Mouse (Mus musculus): ENCODE data around the gene Fcrlb.

The Fcrlb gene

GRCm38 (mm10) chr1:170907456-170908191 lies 5.1 kb downstream of the Fcrlb start:
- peak; percentile 8 for DNase-seq (ENCODE audit: low spot score)

- DNase-seq (ENCODE audit: low spot score) = no peak
Observed at GRCm38 (mm10) chr1:170907111-170907455, 5.7 kb downstream of the Fcrlb start.

DNA sequence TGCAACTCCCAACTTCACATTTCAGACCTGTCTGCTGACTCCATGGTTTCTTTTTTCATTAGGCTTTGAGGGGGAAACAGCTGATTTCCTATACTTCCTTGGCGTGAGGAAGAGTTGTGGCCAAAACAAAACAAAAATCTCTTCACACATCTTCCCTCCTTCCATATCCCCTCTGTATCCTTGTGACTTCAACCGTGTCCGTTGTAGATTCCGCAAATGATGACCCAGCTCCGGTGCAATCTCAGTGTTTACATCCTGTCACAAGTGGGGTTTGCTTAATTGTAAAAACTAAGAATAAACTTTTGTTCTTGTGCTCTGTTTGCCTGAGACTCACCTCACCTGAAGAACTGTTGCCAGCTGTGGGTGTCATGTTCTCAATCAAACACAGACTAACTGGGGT lies 9.3 kb downstream of the Fcrlb start:
- no peak for DNase-seq (ENCODE audit: low spot score)

DNA sequence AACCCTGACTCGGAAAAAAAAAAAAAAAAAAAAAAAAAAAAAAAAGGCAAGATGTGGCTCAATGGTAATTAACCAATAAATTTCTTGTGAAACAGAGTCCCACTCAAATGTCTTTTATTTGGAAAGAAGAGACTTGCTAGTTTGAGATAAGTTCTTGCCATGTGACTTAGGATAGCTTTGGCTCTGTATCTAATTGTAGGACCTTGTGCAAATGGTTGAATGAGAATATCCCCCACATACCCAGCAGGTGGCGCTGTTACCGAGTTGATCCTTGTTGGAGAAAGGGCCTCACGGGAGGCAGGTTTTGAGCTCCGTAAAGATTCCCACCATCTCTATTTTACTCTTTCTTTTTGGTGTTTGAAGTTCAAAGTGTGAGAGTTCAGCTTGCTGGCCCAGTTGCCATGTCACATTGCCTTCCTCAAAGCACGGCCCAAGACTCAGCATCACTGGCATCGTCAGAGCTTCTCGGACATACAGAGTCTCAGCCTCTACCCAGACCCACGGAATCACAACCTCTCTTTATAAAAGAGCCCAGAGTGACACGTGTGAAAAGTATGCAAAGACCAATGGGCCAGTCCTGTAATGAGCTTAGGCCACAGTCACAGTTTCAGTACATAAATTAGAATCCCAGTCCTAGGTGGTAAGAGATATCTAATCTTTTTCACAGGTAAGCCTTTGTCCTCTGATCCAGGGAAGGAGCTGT lies 11.1 kb downstream of the Fcrlb start:
- DNase-seq (ENCODE audit: low spot score) = peak; percentile 72

GRCm38 (mm10) chr1:170900799-170901467 lies 11.8 kb downstream of the Fcrlb start:
- peak; percentile 21 for DNase-seq (ENCODE audit: low spot score)

DNA sequence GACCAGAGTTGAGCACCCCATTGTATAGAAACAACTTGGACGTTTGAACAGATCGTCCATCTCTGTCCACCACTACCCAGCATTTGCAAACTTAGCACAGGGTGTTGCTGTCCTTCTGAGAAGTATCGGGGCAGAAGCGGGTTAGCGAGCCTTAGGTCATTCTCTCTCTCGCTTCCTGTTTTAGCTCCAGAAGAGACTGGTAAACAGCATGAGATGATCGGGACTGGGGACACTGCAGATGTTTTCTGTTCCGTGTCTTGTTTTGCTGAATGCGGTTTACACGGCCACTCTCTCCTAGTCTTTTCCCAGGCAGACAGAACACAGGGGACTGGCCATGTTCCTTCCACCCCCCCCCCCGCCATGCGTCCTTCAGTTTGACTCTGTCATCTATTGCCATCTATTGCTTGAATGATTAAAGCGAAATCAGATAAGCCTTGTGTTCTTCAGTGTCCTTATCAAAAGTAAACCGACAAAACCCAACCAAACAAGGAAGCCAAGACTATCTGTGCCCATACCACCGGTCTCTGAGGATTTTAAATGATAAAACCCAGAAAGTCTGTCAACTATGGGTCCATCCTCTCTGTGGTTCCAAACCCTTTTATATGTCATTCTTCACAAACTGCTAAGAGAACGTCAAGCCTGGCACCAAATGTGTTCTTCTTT lies 14.2 kb downstream of the Fcrlb start:
- DNase-seq (ENCODE audit: low spot score) = no peak

DNA sequence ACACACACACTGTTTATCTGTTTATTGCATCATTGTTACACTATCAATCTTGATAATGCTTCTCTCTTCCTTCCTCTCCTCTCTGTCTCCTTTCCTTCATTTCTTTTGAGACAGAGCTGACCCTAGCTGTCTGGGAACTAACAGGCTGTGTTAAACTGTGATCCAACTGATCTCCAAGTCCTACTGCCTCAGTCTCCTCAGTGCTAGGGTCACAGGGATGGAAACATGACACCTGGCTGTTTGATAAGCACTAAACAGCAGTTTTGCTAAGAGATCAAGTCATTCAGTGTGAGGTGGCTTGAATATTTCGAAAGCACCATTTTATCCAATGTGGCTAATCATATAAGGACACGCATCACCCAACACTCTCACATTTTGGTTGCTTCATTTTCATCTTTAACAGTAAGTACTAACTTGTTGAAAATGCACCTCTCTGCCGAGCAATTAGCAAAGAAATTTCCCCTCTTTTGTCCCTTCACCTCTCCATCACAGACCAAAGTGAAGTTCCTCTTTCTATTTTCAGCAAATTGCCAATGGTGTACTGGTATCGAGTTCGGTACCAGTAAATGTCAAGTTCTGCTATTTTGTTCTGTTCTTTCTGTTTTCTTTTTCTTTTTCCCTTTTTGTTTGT lies 16.0 kb downstream of the Fcrlb start:
- no peak for DNase-seq (ENCODE audit: low spot score)

GRCm38 (mm10) chr1:170894603-170895602 lies 17.8 kb downstream of the Fcrlb start:
- no peak for DNase-seq (ENCODE audit: low spot score)

- no peak for DNase-seq (ENCODE audit: low spot score)
Observed at GRCm38 (mm10) chr1:170892279-170892678, 20.5 kb downstream of the Fcrlb start.

DNA sequence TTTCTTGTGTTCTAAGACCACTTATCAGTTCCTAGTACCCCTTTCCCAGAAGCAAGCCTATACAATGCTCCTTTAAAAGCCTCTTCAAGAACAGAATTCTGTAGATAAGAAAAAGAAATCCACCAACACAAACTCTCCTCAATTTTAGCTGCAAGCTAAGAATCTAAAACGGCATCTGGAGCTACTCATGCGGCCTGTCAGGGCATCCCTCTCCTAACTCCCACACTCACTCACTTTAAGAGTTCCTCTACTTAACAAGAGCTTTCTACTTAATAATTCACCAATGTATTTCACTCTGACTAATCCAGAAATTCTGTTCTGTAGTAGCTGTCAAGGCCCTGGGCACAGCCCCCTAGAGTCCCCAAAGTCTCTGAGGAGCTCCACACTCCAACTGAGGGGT lies 21.1 kb downstream of the Fcrlb start:
- DNase-seq (ENCODE audit: low spot score) = no peak

DNA sequence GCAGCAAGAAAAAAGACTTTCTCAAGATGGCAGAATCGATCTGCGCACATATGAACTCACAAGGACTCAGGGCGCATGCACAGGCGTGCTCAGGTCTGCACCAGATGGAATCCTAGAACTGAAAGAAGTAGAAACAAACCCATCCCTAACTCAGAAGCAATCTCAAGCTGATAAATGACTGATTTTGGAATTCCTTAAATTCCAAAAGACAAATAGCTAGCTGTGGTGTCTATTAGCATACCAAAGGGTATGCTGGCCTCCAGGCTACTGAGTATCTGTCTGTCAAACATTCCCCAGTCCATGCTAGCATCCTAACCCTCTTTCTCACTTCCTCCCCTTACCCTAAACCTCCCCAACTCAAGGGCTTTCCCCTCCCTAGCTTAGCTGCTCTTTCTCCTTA lies 23.4 kb downstream of the Fcrlb start:
- DNase-seq (ENCODE audit: low spot score) = no peak

DNA sequence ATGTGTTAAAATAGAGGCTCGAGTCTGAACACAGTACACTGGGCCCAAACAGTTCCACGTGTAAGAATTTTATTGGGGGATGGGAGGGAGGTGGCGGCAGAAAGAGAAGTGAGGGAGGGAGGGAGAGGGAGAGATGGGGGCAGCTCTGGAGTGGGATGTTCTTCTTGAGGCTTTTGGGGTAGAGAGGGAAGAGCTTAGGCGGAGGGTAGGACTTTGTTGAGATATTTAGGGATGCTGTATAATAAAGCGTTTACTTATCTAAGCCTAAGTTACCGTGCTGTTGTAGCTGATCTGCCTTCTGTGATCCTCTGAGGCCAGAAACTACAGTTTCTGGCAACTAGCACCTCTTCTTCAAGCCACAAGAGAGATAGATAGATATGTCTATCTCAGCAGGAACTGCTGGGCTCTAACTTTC lies 26.7 kb downstream of the Fcrlb start:
- DNase-seq (ENCODE audit: low spot score) = no peak

GRCm38 (mm10) chr1:170884978-170885561 lies 27.7 kb downstream of the Fcrlb start, which contains the start of the genes Gm26620 and Dusp12:
Gene Gm26620, plus strand, starts transcription at chr1:170885065.
Gene Dusp12, minus strand, starts transcription at chr1:170885540.
- peak; percentile 65 for DNase-seq (ENCODE audit: low spot score)

- no peak for DNase-seq (ENCODE audit: low spot score)
Observed at GRCm38 (mm10) chr1:170884390-170884789, 28.4 kb downstream of the Fcrlb start.

DNA sequence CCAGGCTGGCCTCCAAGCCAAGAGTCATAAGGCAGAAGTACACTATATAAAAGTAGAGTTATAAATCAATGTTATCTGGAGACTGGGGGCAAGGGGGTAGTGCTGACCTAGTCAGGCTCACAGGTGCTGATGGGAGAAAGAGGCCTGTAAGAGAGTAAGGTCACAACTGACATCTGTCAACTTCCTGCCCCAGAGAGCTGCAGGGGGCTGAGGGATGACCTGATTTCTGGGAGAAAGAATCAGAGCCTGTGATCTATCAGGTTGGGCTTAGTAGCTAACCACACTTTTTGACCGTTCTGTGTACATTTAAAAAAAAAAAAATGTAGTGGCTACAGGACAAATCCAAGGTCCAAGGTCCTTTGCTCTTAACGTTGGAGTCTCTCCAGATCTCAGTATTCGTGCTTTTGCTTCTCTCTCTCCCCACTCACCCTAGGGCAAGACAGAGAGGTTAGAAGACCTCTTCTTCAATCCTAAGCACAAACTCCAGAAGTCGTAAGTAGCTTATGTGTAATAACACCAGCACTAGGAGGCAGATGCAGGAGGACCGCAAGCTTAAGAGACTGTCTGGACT lies 29.7 kb downstream of the Fcrlb start:
- no peak for DNase-seq (ENCODE audit: low spot score)

- no peak for DNase-seq (ENCODE audit: low spot score)
Observed at GRCm38 (mm10) chr1:170876906-170877305, 35.8 kb downstream of the Fcrlb start.

- DNase-seq (ENCODE audit: low spot score) = no peak
Observed at GRCm38 (mm10) chr1:170875676-170876075, 37.1 kb downstream of the Fcrlb start.

DNA sequence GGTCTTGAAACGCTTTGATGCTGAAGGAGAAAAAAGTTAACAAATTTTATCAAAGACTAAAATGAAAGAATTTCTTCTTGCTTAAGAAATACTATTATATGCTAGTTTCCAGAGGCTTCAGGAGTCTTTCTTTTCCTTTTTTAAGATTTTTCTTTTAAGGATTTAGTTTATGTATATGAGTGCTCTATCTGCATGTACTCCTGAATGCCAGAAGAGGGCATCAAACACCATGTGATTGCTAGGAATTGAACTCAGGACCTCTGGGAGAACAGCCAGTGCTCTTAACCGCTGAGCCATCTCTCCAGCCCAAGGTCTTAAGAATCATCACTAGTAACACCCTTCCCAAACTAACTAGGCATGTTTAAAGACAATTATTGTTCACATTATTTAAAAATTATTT lies 40.8 kb downstream of the Fcrlb start:
- DNase-seq (ENCODE audit: low spot score) = no peak

GRCm38 (mm10) chr1:170871402-170871801 lies 41.3 kb downstream of the Fcrlb start:
- DNase-seq (ENCODE audit: low spot score) = no peak

DNA sequence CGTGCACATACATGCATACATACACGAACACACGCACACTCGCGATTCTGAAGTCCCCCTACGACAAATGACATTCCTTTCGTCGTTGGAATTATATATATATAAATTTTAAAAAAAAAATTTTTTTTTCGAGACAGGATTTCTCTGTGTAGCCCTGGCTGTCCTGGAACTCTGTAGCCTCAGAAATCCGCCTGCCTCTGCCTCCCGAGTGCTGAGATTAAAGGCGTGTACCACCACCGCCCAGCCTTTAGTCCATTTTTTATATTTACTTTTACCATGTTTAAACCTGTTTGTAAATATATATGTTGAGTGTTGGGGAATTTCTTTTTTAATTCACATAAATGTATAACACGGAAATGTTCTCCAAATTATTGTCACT lies 43.8 kb downstream of the Fcrlb start:
- DNase-seq (ENCODE audit: low spot score) = no peak
